Mouse (Mus musculus) heart, adult 2 months (tissue): ENCODE measurements at regions not wholly inside any gene's neighbourhood (a gene's known extent, or its start where the extent isn't known, plus 50 kb on each side); places are given as distances from the start of the nearest gene placed in this dataset.

Source experiments
- CTCF ChIP-seq: fragments of 200-600 bp; IDR thresholded peaks from 2 replicates; pipeline ENCODE4 v1.8.1; 2022; ENCODE audit warnings: antibody characterized with exemption, mild to moderate bottlenecking, moderate library complexity
- EP300 ChIP-seq: fragments of 200-500 bp; IDR thresholded peaks from 2 replicates; pipeline ENCODE4 v1.6.1; 2011; ENCODE audit warnings: low read depth, low read length, control low read depth; ENCODE audit not compliant: insufficient read depth
- POLR2A ChIP-seq: fragments of 200-500 bp; IDR thresholded peaks from 2 replicates; pipeline ENCODE4 v1.6.1; 2011; ENCODE audit warnings: mild to moderate bottlenecking, low read depth, low read length, control low read depth; ENCODE audit not compliant: insufficient read depth

DNA sequence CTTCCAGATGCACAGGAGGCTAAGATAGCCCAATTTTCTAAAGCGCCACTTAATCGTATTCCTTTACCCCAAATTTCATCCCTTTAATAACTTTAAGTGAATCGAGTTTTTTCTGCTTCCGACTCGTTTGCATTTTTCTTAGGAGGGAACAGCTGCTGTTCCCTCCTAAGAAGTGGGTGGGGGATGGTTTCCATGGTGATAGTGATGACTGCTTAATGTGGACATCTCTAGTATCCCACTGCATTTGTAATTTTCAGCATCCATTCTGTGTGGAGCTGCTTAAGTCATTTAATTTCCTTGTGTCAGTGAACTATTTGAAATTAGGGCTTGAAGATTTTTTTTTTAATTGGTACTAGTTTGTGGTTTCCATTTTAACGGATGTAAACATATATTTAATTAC lies 567.8 kb upstream of the Adgra3 start:
- TF ChIP-seq CTCF: no peak
- TF ChIP-seq POLR2A: no peak
- TF ChIP-seq EP300: no peak
